Comparison of ENCODE assay signal across 9 mouse cellular contexts in genomic region chr7:134414005-134414690, GRCm38 (mm10). TPM values are rescaled to one million over a fixed set of nuclear protein-coding genes. Genes with fewer than 3 reads are reported as not detected.
DNase-seq lines count a peak whose midpoint lies in the region; ATAC-seq and TF ChIP-seq lines count a peak whose summit lies in the region.
"Had no signal": no experiment of that assay in that cellular context is flagged by ENCODE, and none has a peak within 500 bp of the region (broad histone marks: within the 10 kb centered on the region; RNA-seq: fewer than 3 reads in every experiment).

No protein-coding gene starts in this region.

- H3K79me2 ChIP-seq in liver, adult 2 months (ENCODE audit: control insufficient read depth, insufficient read depth, low read length): no peaks in the 10 kb centered on the region

- no peak for TF ChIP-seq POLR2A in liver, adult 2 months (IDR thresholded peaks at IDR 0.05; ENCODE audit: extremely low read depth, insufficient read depth, low read length)

- ATAC-seq in liver, embryonic 11.5 days (replicated peaks; ENCODE audit: low FRiP score): no peak

- H3K4me1 ChIP-seq in liver, adult 2 months (ENCODE audit: control insufficient read depth, insufficient read depth, low read length): no peaks in the 10 kb centered on the region
- H3K4me1 ChIP-seq in liver, embryonic 11.5 days (replicated peaks; ENCODE audit: control insufficient read depth, insufficient read depth, low read length): no peaks in the 10 kb centered on the region

- peak; percentile 1 for DNase-seq in cerebellum, adult 8-10 months
- no peak for DNase-seq in cerebellum, adult 11 months
- peak; percentile 10 for DNase-seq in liver, adult 2 months (ENCODE audit: extremely low read depth, low read depth, low spot score)
- DNase-seq in liver, embryonic 11.5 days (ENCODE audit: low spot score): no peak
- DNase-seq in c-Kit-positive CD71-positive TER-119-negative erythroid progenitor cells, embryonic 14.5 days (ENCODE audit: low read depth): peak; percentile 11
- DNase-seq in kidney, postnatal 36 days: peak; percentile 33 to 70
- peak; percentile 40 for DNase-seq in retina, postnatal 1 day
- no peak for DNase-seq in gastrocnemius, postnatal 14 days

- TF ChIP-seq CTCF in liver, adult 2 months (IDR thresholded peaks at IDR 0.05; ENCODE audit: low read depth, low read length): peak; percentile 58

- H3K4me2 ChIP-seq in liver, embryonic 11.5 days: no peak overlapping the region

- H3K27ac ChIP-seq in liver, adult 2 months (replicated peaks; ENCODE audit: insufficient read depth, low read depth, low read length): no peak overlapping the region
- no peak overlapping the region for H3K27ac ChIP-seq in liver, embryonic 11.5 days (ENCODE audit: low read depth, low read length)
- H3K27ac ChIP-seq: macrophage had no signal

- H3K4me3 ChIP-seq in liver, adult 2 months (ENCODE audit: insufficient read depth, low read depth, low read length): no peak overlapping the region
- H3K4me3 ChIP-seq in liver, embryonic 11.5 days (ENCODE audit: low read depth, low read length): no peak overlapping the region

- H3K9me3 ChIP-seq in liver, embryonic 11.5 days (ENCODE audit: control insufficient read depth, low read length): no peaks in the 10 kb centered on the region

- H3K27me3 ChIP-seq in liver, adult 2 months (ENCODE audit: control insufficient read depth, insufficient read depth, low read length): no peaks in the 10 kb centered on the region; the same call in 1 of the 2 replicates
- no peaks in the 10 kb centered on the region for H3K27me3 ChIP-seq in liver, embryonic 11.5 days (replicated peaks; ENCODE audit: control insufficient read depth, insufficient read depth, low read length)

- H3K36me3 ChIP-seq in liver, adult 2 months (ENCODE audit: control insufficient read depth, insufficient read depth, low read length): no peaks in the 10 kb centered on the region
- H3K36me3 ChIP-seq in liver, embryonic 11.5 days (ENCODE audit: control insufficient read depth, insufficient read depth, low read length): no peaks in the 10 kb centered on the region

- WGBS in liver, adult 2 months: 40% methylated on average over 14 of the region's 14 CpGs
- 34% methylated on average over 14 of the region's 14 CpGs for WGBS in liver, embryonic 11.5 days

- H3K9ac ChIP-seq in liver, adult 2 months (ENCODE audit: low read depth, low read length): no peak overlapping the region
- H3K9ac ChIP-seq in liver, embryonic 11.5 days (ENCODE audit: low read depth, low read length): no peak overlapping the region

- intact Hi-C loops in gastrocnemius, postnatal 14 days (cut with DNase I; ENCODE audit: low total_unique reads): no loop called here

RNA-seq across cellular contexts. Expression of gene D7Ertd443e, which starts 28.7 kb away (rescaled TPM):
- 0.09 and 0.54 TPM in 2 replicates for total RNA-seq in liver, adult 2 months (2014; rRNA removed)
- not detected in 2 replicates for polyA plus RNA-seq in liver, adult 2 months (2012; rRNA removed)
- not detected in 2 replicates for polyA plus RNA-seq in liver, embryonic 11.5 days (2014; fragmentation: Nextera tagmentation; extraction: Ambion mirVana)
- not detected for total RNA-seq in gastrocnemius, postnatal 14 days (2021)
- polyA plus RNA-seq: macrophage had no signal

Comparison
In these comparisons a context has a peak if more than half of its experiments do, and no peak if none do; other contexts are left out.
1. DNase-seq: peak in cerebellum, adult 8-10 months (single experiment), liver, adult 2 months (single experiment), c-Kit-positive CD71-positive TER-119-negative erythroid progenitor cells, embryonic 14.5 days (single experiment), kidney, postnatal 36 days (2 of 2) and retina, postnatal 1 day (single experiment); none in cerebellum, adult 11 months (single experiment), liver, embryonic 11.5 days (single experiment) and gastrocnemius, postnatal 14 days (single experiment).